Mouse (Mus musculus): ENCODE measurements around the gene Tceal7. TPM values are rescaled to one million over a fixed set of nuclear protein-coding genes. Genes with fewer than 3 reads are reported as not detected.
"Not testable (repeated sequence)": the region's sequence is repeated elsewhere in the genome, so short reads cannot be mapped to it uniquely, and the experiment has no call there.

The Tceal7 gene
- polyA plus RNA-seq (2015; fragmentation: Nextera tagmentation; extraction: Ambion mirVana): 12.3 and 15.1 TPM in 2 replicates

DNA sequence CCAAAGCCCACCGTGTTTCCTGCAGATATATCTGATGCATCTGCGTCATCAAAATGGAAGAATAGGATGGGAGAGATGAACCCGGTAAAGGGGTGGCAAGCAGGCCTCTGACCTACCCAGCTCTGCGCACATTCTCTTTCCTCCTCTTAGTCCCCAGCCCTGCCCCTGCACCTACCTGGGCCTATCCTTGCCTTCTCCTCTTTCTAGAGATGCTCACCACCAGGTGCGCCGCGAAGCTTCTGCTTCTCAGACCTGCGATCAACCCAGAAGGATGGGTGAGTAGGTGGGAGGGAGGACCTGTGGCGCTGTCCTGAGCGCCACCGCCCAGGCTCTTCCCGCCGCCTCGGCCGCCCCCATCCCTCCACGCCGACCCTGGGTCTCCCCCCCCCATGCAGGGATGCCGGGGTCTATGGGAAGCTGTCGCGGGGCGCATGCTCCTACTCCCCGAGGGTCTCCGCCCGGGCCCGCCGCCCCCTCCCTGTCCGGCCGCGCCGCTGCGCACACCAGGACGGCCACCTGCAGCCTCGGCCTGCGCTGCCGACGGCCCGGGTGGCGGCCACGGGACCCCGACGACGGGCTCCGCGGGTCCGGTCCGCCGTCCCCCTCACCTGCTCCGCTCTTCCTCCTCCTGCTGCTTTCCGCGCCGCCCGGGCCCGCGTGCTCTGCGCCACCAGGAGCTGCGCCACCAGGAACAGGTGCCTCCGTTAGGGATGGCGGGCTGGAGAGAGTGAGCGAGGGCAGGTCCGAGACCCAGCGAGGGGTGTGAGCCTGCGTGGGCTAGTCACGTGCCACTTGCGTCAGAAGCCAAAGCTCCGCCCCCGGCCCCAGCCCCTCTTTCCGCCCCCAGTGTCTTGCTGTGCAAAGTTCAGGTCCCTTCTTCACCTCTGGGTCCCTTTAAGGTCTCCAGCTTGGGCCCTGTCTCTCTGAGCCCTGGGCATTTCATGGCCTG lies at the start of gene Tceal7, which contains the start of gene Bex1:
Gene Tceal7, plus strand, starts transcription at position 51 of the 949 bp plus-strand sequence.
Gene Bex1, minus strand, starts transcription at position 785 of the 949 bp plus-strand sequence.
- Histone ChIP-seq H3K9ac (peak within 1 kb of the TSS; percentile 76), H3K4me3 (peak within 1 kb of the TSS; percentile 53), H3K27ac (replicated peaks) (peak within 1 kb of the TSS; percentile 73), H3K4me2 (peak within 1 kb of the TSS; percentile 61)
- H3K27me3 ChIP-seq (replicated peaks); H3K4me1 ChIP-seq; H3K36me3 ChIP-seq; H3K9me3 ChIP-seq: not testable (repeated sequence)
- ATAC-seq (ENCODE audit: extremely low read depth, insufficient number of reproducible peaks, low FRiP score, low TSS enrichment): peak; percentile 83
- 14% methylated on average over 24 of the region's 67 CpGs for WGBS

DNA sequence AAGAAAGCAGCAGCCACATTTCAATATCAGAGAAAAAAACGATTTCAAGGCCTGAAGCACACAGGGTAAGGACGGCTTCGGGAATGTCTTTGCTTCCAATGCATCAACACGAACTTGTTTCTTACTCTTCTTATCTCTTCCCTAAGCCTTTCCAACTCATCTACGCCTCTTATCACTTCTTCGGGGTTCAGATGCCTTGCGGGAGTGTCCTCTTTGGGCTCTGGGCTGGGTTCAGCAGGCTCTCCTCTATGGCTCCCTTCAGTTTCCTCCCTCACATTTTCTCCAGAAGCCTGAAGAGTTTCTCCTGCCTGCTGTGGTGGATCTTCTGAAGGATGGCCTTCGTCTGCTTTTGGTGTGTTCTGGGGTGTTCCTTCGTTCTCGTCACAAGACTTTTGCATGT lies 44.0 kb upstream of the Tceal7 start:
- Histone ChIP-seq H3K4me1 (peaks cover 4% of the 10 kb centered on the region; the same call in 1 of the 2 replicates), H3K4me3 (peak overlapping the region; percentile 68), H3K9ac (peak overlapping the region; percentile 91), H3K36me3 (peaks cover 11% of the 10 kb centered on the region; the same call in 1 of the 2 replicates), H3K9me3 (no peaks in the 10 kb centered on the region), H3K4me2 (peak overlapping the region; percentile 74), H3K27me3 (replicated peaks) (no peaks in the 10 kb centered on the region), H3K27ac (replicated peaks) (peak overlapping the region; percentile 94)
- no peak for ATAC-seq (ENCODE audit: extremely low read depth, insufficient number of reproducible peaks, low FRiP score, low TSS enrichment)
- 20% methylated on average over 10 of the region's 10 CpGs for WGBS

DNA sequence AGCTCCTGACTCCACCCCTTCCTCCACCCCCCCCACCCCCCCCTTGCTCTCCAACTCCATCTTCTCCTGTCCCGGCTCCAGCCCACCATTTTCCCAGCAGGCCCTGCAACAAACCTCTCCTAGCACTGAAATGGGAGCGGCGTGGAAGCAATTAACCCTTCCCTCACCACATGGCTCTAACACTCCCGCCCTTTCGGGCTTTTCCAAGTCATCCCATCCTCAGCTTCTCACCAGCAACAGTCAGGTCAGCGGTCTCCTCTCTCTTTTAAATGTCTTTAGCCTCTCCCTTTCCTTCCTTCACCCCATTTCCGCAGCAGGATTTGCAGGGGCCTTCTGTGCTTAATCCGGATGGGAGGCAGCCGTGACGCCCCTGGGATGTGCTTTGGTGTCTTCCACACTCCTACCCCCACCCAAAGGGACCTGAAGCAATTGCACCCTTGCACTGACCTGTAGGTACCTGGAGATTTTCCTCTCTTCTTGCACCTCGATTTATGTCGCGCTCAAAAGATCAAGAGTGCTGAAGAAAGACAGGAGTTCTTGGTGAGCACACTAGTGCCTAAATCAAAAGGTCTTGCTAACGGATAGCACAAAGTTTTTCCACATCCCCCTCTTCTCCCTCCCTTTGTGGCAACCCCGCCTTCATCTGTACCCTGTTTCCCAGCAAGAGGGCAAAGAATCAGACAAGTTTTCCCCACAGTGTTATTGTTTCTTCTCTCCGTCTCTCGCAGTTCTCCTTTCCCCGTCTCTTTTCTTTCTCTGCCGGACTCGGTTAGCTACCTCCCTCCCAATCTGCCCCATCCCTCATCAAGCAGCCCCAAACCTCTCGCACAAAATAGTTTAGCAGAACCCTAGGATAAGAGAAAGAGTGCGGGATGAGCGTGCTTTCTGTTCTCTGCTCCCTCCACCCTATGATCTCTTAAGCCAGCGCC lies 43.1 kb upstream of the Tceal7 start:
- Histone ChIP-seq H3K27ac (replicated peaks) (peak overlapping the region; percentile 94), H3K4me1 (peaks cover 4% of the 10 kb centered on the region; the same call in 1 of the 2 replicates), H3K4me3 (peak overlapping the region; percentile 68), H3K4me2 (peak overlapping the region; percentile 74), H3K9ac (peak overlapping the region; percentile 91), H3K27me3 (replicated peaks) (no peaks in the 10 kb centered on the region), H3K36me3 (peaks cover 11% of the 10 kb centered on the region; the same call in 1 of the 2 replicates), H3K9me3 (no peaks in the 10 kb centered on the region)
- ATAC-seq (ENCODE audit: extremely low read depth, insufficient number of reproducible peaks, low FRiP score, low TSS enrichment): peak; percentile 49; the same call in 1 of the 2 replicates
- WGBS: 17% methylated on average over 22 of the region's 24 CpGs

DNA sequence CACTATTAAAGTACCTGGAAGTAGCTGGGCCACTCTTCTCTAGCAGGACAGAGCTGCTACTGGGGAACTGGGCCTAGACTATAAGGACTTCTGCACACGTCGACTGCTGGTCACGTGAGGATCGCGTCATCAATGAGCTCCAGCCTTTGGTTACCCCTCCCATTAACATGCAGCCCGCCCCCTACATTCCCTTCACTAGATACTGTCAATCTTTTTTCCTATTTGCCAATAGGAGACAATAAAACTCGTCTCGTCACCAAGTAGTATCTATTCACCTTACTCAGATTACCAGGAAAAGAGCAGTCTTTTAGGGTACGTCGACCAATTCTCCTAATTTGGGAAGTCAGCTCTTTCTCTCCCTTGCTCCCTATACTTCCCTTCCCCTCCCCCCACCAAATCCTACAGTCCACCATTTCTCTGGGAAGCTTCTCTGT lies 42.4 kb upstream of the Tceal7 start, which contains the start of gene Tceal8:
Gene Tceal8, minus strand, starts transcription at position 225 of the 434 bp plus-strand sequence.
- 5% methylated on average over 10 of the region's 10 CpGs for WGBS
- peak; percentile 90 for ATAC-seq (ENCODE audit: extremely low read depth, insufficient number of reproducible peaks, low FRiP score, low TSS enrichment)
- no peaks in the 10 kb centered on the region for H3K9me3 ChIP-seq

DNA sequence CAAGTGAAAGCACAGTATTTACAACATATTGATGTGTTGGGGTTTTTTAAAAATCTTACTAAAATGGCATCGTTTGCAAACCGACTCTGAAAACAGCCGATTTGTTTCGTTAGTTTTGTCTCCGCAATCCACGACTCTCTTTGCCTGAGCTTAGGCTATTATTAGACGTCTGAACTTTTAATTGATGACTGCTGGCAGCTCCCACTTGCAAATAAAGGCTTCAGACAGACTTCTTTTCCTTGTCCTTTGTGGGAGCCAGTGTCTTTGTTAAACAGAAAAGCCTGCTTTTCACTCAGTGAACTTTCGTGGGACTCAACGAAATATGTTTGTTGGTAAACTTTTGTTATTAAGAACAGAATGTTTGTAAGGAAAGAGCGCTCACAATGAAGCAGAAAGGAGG lies 41.8 kb upstream of the Tceal7 start:
- H3K27ac ChIP-seq (replicated peaks): peak overlapping the region; percentile 88
- no peaks in the 10 kb centered on the region for H3K9me3 ChIP-seq
- no peak for ATAC-seq (ENCODE audit: extremely low read depth, insufficient number of reproducible peaks, low FRiP score, low TSS enrichment)
- peak overlapping the region; percentile 68 for H3K4me3 ChIP-seq
- peaks cover 4% of the 10 kb centered on the region; the same call in 1 of the 2 replicates for H3K4me1 ChIP-seq
- peaks cover 11% of the 10 kb centered on the region; the same call in 1 of the 2 replicates for H3K36me3 ChIP-seq
- 0 out of 2 replicates have a peak, but pooled peaks cover 4% of the 10 kb centered on the region for H3K27me3 ChIP-seq (replicated peaks)
- peak overlapping the region; percentile 74 for H3K9ac ChIP-seq
- WGBS: 21% methylated on average over 10 of the region's 10 CpGs
- peak overlapping the region; percentile 74 for H3K4me2 ChIP-seq

More for the DNA sequence above, 42.4 kb upstream of the Tceal7 start, which contains the start of gene Tceal8:
- peak within 1 kb of the TSS; percentile 68 for H3K4me3 ChIP-seq
- peak within 1 kb of the TSS; percentile 91 for H3K9ac ChIP-seq
- H3K36me3 ChIP-seq: peaks cover 11% of the 10 kb centered on the region; the same call in 1 of the 2 replicates
- H3K27me3 ChIP-seq (replicated peaks): 0 out of 2 replicates have a peak, but pooled peaks cover 4% of the 10 kb centered on the region
- H3K4me1 ChIP-seq: peaks cover 4% of the 10 kb centered on the region; the same call in 1 of the 2 replicates
- peak within 1 kb of the TSS; percentile 94 for H3K27ac ChIP-seq (replicated peaks)
- peak within 1 kb of the TSS; percentile 74 for H3K4me2 ChIP-seq

DNA sequence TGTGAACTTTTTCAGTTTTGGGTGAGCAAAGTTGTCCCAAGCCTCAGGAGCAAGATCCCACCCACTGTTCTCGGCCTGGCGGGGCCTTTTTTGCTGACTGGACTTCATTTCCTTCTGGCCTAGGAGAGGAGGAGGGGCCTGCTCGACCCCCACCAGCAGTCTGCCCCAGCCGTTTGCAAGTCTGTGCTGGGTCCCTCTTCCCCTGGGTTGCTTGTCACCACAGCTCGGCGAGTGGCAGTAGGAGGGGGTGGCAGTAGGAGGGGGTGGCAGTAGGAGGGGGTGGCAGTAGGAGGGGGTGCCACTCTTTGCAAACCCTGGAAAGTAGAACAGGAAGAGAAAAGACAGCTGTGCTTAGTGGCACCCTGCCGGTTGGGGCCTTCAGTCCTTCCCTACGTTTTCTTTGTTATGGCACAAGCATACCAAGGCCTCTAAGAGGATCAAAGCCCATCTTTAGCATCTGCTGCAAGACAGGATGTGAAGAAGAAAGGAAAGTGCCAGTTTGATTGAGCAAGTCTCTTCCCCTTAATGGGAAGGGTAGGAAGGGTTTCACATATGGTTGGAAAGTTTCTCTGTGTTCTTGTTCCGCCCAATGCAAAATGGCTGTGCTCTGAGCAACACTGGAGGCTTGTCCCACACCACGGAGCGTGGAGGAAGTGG lies 33.6 kb upstream of the Tceal7 start:
- Histone ChIP-seq H3K4me2 (0 out of 2 replicates have a peak overlapping the region, but pooled peaks have one; percentile 3), H3K9ac (no peak overlapping the region), H3K27ac (replicated peaks) (no peak overlapping the region), H3K4me1 (no peaks in the 10 kb centered on the region), H3K9me3 (no peaks in the 10 kb centered on the region), H3K27me3 (replicated peaks) (0 out of 2 replicates have a peak, but pooled peaks cover 4% of the 10 kb centered on the region), H3K36me3 (no peaks in the 10 kb centered on the region), H3K4me3 (no peak overlapping the region)
- no peak for ATAC-seq (ENCODE audit: extremely low read depth, insufficient number of reproducible peaks, low FRiP score, low TSS enrichment)
- WGBS: 26% methylated on average over 9 of the region's 11 CpGs

DNA sequence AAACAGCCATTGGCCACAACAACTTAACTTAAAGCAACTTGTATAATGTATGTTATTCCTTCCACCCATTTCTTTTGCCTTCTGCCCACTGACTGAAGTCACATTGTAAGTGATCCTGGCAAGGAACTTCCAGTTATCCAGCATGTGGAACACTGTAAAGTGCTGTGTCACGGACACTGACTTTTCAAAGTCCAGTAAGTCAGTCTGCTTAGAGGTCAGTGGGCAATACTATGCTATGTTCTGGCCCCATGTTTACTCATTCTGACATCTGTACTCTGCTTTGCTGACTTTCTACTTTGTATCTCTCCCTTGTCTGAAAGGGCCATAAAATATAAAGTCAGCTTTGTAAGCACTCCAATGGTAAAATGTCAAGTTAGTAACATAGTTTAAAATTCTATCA lies 31.5 kb upstream of the Tceal7 start:
- Histone ChIP-seq H3K36me3 (no peaks in the 10 kb centered on the region), H3K9me3 (no peaks in the 10 kb centered on the region), H3K9ac (no peak overlapping the region), H3K4me1 (no peaks in the 10 kb centered on the region), H3K4me2 (no peak overlapping the region), H3K27ac (replicated peaks) (no peak overlapping the region), H3K4me3 (no peak overlapping the region), H3K27me3 (replicated peaks) (no peaks in the 10 kb centered on the region)
- 89% methylated on average over 1 of the region's 1 CpGs for WGBS
- ATAC-seq (ENCODE audit: extremely low read depth, insufficient number of reproducible peaks, low FRiP score, low TSS enrichment): no peak

DNA sequence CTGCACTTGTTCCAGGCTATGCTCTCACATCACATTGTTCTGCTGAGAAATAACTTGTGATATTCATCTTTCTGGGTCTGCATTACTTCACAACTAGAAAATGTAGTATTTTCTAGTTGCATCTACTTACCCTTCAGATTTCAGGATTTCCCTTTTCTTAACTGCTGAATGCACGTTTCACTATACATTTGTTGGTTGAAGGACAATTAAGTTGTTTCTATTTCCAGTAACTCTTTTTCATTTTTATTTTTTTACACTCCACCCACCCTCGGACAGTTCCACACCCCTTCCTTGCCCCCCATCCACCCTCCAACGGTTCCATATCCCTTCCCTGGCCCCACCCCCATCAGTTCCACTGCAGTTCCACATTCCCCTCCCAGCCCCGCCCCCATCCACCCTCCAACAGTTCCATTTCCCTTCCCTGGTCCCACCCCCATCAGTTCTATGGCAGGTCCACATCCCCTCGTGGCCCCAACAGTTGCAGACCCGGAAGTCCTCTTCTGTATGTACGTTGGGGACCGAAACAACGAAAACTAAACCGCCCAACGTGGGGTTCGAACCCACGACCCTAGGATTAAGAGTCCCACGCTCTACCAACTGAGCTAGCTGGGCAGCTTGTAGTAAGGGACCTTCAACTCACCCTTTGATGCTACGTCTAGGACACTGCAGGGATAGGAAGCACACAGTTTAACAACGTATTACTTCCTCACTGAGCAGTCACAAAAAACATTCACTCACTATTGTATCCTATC lies 19.2 kb upstream of the Tceal7 start:
- no peak overlapping the region for H3K9ac ChIP-seq
- H3K4me1 ChIP-seq: no peaks in the 10 kb centered on the region
- H3K4me3 ChIP-seq: no peak overlapping the region
- WGBS: 76% methylated on average over 16 of the region's 16 CpGs
- H3K4me2 ChIP-seq: no peak overlapping the region
- H3K27ac ChIP-seq (replicated peaks): no peak overlapping the region
- H3K9me3 ChIP-seq: no peaks in the 10 kb centered on the region
- no peaks in the 10 kb centered on the region for H3K36me3 ChIP-seq
- ATAC-seq (ENCODE audit: extremely low read depth, insufficient number of reproducible peaks, low FRiP score, low TSS enrichment): no peak
- H3K27me3 ChIP-seq (replicated peaks): no peaks in the 10 kb centered on the region

DNA sequence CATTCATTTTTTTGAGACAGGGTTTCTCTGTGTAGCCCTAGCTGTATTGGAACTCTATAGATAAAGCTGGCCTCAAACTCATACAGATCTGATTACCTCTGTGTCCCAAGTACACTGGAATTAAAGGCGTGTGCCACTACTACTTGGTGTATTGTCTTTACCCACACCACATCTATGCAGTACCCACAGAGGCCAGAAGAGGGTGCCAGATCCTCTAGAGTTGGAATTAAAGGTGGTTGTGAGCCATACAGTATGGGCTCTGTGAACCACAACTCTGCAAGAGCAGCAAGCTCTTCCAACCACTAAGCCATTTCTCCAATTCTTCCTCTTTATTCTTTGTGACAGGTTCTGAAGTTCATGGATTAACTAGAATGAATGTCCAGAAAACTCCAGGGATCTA lies 17.7 kb upstream of the Tceal7 start:
- Histone ChIP-seq H3K9ac (no peak overlapping the region), H3K4me2 (no peak overlapping the region), H3K4me1 (no peaks in the 10 kb centered on the region), H3K27me3 (replicated peaks) (no peaks in the 10 kb centered on the region), H3K9me3 (no peaks in the 10 kb centered on the region), H3K36me3 (no peaks in the 10 kb centered on the region), H3K27ac (replicated peaks) (no peak overlapping the region), H3K4me3 (no peak overlapping the region)
- ATAC-seq (ENCODE audit: extremely low read depth, insufficient number of reproducible peaks, low FRiP score, low TSS enrichment): no peak
- 40% methylated on average over 1 of the region's 1 CpGs for WGBS

DNA sequence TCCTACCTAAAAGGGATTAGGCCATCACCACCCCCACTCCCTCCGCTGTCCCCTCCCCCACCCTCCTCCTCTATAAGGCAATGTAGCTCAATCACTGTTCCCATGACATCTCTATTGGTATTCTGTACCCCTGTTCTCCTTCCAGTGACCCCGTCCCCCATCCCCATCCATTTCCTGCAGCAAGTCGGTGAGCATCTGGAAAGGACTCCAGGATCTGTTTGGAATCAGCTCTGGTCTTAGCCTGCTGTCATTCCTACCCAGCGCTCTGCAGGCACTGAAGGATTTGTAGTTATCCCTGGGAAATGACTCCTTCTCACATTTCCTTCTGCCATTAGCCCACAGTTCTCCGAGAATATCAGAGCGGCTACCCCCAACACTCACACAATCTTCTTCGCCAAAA lies 11.3 kb upstream of the Tceal7 start:
- no peaks in the 10 kb centered on the region for H3K9me3 ChIP-seq
- WGBS: 16% methylated on average over 7 of the region's 7 CpGs
- peak overlapping the region; percentile 73 for H3K9ac ChIP-seq
- no peak for ATAC-seq (ENCODE audit: extremely low read depth, insufficient number of reproducible peaks, low FRiP score, low TSS enrichment)
- H3K4me3 ChIP-seq: peak overlapping the region; percentile 55
- H3K4me2 ChIP-seq: peak overlapping the region; percentile 68
- no peaks in the 10 kb centered on the region for H3K27me3 ChIP-seq (replicated peaks)
- 0 out of 2 replicates have a peak, but pooled peaks cover 5% of the 10 kb centered on the region for H3K4me1 ChIP-seq
- no peaks in the 10 kb centered on the region for H3K36me3 ChIP-seq
- peak overlapping the region; percentile 59 for H3K27ac ChIP-seq (replicated peaks)
